Mouse (Mus musculus) thymus, postnatal 36 days (tissue): ENCODE results near the gene Atp2b1.

Experiments used
- DNase-seq, 2 experiments: peaks; one replicate each; pipeline ENCODE4 v3.0.0; 2022; ENCODE audit warnings: mixed read lengths in 2 of 2

Atp2b1 gene

DNA sequence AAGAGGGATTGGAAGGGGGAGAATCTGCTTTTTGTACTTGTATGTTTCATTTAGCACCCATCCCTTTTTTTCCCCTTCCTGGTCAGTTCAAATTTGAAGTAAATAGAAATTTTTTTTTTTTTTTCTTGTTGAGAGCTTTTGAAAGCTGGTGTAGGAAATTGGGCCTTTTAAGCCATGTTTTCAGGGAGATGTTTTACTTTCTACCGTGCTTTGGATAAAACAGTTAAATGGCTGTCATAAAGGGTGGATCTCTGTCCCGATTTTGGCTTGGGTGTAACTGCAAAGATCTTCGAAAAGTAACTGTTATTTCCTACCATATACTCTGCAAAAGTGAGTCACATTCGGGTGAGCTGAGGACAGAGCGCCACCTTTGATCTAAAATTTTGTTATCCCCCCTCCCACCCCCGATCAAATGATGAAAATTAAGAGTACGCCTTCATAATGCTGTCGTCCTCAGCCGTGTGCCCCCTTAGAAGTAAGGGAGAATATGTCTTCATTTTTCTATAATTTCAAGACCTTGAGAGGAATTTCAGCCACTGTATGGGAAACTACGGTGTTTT is 2.7 kb downstream of the Atp2b1 start:
- DNase-seq = no peak

DNA sequence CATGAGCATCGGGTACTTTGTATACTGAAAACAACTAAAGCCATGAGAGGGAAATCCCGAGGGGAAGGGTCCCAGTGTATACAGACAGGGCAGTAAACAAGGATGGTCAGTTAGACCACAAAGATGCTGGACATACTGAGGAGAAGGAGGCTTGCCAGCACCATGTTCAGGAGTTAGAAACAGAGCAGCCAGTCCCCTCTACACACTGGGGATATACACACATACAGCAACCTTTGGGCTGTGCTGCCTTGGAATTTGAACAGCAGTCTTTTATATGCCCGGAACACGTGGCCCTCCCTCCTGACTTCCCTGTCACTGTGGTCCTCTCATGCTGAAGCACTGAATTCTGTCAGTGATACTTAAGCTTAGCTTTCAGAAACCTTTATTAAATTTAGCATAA is 10.9 kb downstream of the Atp2b1 start:
- DNase-seq = no peak

DNA sequence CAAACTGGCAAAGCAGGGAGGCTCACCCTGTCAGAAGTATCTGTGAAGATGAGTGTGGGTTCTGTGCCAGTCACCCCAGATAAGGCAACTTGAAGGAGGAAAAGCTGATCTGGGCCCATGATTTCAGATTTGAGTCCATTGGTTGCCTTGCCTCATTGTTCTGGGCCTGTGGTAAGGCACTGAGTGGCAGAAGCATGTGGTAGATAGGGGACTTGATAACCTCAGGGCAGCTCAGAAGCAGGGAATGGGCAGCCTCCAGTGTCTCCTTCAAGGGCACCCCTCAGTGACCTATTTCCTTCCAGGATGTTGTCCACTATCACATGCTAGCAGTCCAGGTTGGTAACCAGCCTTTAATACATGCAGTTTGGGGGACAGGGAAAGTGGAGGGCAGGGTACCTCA is 12.8 kb downstream of the Atp2b1 start:
- no peak for DNase-seq

DNA sequence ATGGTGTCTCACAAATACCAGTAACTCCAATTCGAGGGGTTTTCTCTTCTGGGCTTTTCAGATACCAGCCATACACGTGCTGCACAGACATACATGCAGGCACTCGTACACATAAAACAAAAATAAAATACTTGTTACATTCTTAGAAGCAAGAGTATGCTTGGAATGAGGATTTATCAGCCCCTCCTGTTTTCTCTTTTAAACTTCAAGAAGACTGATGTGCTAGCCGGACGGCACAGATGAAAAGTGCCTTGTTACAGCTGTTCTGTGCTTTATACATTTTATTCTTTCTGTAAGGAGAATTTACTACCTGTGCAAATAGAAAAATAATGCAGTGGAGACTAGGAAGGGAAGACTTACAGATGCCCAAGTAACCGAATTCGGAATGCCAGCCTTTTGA is 15.2 kb downstream of the Atp2b1 start:
- DNase-seq = no peak

DNA sequence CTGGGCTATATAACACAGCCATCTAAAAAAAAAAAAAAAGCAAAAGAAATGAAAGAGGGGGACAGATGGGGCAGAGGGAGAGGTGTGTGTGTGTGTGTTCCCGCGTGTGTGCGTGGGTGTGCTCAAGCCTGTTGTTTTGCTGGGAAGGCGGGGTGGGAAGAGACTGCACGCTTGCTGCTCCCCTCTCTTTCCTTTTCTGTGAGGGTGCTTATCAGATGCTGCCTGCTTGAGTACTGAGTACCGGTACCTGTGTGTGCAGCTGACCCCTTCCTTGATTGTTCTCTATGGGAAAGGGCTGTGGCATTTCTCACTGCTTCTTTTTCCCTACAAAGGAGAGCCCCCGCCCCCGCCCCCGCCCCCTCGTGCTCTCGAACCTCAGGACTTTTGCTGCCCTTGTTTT is 15.9 kb downstream of the Atp2b1 start:
- DNase-seq = no peak

DNA sequence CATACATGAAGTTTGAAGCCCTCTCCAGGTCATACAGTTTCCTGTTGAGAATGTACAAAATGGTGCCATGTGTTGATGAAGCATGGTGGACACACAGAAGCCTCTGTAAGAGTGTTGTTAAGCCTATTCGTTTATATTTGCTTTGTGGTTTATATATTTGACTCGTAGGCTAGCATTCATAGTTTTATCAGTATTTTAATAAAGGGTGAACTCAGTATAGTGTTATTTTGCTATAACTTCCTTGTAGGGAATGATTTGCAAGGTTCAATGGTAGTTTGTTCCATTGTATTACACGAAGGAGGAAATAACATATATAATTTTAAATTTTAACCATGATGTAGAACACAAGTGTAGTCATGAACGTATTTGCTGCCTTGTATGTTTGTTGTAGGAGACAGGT is 25.9 kb downstream of the Atp2b1 start:
- no peak for DNase-seq

DNA sequence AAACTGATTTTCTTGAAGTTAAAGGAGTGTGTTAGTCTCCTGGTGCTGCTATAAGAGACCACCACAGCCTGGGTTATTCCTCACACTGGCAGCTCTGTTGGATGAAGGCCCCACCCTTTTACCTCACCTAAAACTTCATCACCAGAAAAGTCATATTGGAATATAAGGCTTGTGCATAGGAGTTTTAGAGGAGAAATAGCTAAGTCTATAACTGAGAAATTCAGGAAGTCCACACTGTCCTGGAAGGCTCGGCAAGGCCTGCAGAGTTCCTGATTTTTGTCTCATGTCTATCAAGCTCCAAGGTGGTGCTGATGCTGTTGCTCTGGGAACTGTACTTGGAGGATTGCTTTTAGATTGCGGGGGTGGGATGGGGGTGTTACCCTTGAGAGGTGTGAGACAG is 26.6 kb downstream of the Atp2b1 start:
- no peak for DNase-seq

DNA sequence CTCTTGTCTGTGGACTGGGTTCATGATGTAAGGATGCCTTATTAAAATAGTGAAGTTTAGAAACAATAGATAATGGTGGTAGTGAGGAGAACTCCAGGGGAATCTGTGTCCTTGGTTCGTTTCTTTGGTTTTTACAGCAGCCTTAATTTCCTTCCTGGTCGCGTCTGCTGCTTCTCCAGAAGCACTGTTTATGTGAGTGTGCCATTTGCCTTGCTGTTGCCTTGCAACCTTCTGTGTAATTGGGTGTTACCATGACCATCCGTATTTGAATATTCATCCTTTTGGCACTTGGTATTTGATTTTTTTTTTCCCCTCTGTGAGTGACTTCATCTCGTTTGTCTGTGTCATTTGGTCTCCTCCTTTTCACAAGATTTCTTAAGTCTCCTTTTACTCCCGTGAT is 27.8 kb downstream of the Atp2b1 start:
- no peak for DNase-seq

DNA sequence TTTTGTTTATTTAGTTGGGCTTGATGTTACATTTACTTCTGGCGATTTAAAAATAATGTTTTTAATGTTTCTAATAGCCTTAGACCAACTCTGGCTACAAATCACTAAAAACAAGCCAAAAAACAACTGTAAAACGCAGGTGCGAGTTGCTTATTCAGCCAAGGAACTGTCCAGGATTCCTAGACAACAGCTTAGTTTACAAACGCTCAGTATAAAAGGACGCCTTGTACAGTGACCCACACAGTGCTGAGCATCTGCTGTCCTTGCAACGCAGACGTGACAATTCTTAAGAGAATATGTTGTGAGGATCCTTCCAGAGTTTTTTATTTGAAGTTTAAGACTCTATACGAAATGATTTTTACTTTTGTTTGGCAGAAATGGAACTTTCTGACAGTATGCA is 28.8 kb downstream of the Atp2b1 start:
- DNase-seq = no peak

DNA sequence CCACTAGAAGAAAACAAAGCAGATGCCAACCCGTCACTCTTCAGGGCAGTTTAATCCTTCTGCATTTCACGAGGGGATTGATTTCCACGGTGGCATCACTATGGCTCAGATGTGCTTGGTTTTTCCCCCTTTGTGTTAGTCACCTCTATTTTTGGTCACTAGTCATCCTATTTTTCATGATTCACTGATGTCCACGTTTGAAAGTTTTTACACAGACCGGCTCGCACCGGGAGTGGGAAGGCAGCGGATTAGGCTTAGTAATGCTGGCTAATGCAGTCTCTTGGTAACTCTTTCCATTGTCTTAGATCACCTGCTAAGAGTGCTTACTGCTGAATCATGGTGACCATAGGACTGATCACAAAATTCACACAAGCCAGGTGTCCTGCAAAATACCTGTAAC is 29.7 kb downstream of the Atp2b1 start:
- no peak for DNase-seq

DNA sequence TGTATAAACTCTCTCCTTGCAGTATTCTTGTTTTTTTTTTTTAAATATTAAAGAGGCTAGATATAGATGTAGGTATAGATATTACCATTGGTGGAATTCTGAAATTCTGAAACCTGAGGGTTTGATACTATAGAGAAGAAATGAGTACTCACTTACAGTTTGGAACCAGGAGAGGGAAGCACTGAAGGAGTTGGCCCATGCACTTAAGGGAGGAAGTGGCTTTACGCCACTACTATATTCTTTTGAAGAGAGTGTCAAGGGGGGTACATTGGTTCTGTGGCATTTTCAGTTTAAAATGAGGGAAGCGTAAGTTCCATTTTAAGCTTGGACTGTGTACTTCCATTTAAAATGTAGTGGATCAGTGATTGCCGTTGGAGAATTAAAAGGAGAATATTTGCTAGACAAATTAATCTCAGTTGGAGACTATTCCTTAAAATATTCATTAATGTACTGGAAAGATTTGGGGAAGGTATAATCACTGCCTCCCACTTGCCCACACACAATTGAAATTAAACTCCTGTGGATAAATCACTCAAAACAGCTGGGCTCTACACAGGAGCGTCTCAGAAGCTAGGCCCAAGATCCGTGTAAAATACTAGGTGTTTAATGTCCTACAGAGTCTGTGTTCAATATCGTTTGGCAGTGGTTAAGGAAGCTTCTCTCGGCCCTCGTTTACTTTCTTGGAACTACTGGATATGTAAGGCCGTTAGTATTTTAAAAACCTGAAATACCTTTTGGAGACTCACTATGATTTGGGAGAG is 32.0 kb downstream of the Atp2b1 start:
- DNase-seq = no peak

DNA sequence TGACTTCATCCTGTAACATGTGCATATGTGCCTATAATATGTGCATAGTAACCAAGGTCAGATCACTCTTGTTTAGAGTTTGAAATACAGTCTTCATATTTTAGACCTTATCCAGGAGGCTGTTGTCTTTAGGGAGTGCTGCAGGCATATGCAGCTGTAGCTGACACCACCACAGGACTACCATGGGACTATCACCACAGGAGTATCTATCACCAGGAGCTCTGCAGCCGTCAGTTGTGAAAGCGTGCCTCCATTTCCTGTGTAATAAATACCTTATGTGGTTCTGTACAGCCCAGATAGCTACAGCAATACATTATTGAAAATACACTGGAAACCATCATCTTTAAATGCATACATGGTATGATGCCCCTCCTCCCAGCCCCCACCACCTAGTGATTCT is 33.0 kb downstream of the Atp2b1 start:
- no peak for DNase-seq

DNA sequence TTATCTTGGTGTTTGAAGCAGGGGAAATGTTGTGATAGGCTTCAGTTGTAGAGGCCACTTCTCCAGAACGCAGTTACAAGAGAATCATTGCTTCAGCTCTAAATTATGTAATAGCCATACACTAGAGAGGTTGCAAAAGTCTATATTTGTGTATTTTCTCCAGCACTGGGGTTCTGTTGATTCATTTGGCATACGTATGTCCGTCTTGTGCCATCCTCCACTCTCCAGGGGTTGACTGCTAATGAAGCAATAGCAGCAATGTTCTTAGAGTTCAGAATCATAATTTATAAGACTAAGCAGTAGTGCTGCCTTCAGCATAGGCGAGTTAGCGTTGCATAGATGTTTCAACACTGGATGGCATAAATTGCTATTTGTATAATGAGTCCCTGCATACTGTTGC is 33.9 kb downstream of the Atp2b1 start:
- no peak for DNase-seq

DNA sequence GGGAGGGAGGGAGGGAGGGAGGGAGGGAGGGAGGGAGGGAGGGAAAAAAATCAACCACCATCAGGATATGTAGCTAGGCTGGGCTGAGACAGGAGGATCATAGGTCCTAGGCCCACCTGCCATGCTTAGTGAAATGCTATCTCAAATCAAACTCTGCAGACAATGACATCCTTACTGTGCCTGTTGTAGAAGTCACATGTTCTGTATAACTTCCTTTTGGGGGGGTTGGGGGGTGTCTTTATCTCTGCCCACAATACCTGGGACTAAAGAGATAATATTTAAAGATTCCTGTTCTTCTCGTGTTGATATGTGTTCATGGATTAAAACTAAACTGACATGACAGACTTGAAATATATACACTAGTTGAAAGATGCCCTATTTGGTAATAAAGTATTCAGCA is 35.5 kb downstream of the Atp2b1 start:
- no peak for DNase-seq

DNA sequence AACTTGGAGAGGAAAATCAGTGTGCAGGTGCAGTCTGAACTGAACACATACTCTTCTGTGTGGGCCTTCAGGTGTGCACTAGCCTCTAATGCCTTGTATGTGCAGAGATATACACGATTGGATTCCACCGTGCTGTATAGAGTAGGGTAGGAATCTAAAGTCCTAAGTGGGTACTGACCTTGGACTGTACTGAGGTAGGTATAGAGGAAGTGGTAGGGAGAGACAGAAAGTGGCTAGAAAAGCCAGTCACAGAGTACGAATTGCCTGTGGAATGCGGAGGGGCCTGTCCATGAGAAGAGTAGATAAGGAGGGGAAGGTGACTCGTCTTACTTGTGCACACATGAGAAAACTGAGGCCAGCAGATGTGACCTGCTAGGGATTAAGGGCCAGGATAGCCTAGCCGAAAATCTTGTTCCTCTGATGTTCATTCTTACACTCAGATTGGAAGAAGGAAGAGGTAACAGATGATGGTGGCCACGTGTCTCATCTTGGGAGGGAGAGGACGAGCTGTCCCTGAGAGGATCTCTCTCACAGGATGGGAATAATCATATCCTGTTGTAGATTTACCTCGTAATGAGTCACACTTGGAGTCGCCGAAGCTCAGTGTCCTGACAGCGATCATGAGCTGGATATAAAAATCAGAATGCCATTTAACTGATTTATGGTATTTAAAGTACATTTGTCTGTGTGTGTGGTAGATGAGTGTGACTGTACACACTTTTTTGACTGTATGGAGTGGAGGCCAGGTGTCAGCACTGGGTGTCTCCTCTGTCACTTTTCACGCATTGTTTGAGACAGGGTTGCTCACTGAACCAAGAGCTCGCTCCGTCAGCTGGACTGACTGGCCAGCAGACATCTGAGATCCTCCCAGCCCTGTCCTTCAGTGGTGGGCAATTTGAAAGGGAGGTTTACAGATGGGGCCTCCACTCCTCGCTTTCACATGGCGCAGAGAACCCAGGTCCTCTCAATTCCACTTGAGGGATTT is 37.4 kb downstream of the Atp2b1 start:
- DNase-seq = no peak

DNA sequence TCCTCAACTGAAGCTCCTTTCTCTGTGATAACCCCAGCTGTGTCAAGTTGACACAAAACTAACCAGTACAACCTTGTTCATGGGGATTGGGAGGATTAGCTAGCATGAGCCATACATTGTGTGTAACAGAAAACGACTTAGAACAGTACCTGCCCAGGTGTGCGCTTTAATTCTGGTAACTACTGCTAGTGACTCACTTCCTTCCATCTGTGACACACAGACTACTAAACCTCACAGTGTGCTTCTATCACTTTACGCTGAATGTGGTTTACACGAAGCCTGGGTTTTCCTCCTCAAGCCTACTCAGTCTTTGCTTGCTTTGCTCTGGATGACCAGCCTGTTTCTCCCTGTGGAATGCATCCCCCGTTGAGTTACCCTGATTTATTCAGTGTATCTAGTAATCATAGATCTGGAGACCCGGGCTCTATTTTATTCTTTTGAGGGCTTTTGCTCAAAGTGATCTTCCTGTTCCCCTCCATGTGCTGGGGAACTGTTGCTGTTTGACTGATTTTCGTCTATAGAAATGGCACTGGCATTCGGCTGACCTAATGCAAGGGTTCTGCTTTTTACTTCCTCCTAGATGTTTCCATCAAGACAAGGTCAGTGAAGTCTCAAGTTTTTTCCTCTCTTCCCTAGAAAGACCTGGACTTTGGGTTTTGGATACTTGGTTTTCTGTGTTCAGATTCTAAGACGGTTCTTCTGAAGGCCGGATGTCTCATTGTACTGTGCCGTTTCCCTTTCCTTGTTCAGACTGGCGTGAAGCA is 40.2 kb downstream of the Atp2b1 start:
- DNase-seq = no peak

DNA sequence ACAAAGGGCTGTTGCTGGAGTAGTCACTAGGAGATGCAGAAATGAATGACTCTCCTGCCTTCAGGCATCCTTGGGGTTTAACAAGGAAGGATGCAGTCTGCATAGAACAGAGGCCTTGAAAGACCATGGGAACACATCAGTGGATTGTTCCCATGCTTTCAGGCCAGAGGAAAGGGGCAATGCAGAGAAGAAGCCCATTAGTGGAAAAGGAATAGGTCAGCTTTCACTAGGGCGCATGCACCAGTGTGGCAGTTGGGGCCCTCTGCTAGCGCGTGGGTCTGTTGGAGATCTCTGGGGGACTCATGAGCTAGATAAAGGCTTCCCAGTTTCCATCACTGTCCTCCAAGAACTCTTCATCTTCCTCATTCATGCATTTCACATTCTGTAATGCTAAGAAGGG is 41.9 kb downstream of the Atp2b1 start:
- no peak for DNase-seq

DNA sequence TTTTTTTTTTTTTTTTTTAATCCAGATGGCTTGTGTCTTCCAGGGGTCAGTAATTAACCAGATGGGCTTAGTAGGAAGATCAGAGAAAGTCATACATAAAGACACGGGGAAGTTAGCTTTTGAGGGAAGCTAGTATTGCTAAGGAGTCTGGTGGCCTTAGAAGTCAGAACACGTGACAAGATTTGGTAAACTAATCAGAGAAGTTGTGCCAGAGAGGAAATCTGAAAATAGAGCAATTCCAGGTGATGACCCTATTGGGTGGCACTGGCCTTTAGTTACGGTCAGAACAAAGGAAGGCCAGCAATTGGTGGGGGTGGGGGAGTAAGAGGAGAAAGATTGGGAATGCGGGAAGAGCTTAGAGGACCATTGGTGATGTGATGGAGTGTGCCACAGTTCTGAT is 44.5 kb downstream of the Atp2b1 start:
- no peak for DNase-seq

DNA sequence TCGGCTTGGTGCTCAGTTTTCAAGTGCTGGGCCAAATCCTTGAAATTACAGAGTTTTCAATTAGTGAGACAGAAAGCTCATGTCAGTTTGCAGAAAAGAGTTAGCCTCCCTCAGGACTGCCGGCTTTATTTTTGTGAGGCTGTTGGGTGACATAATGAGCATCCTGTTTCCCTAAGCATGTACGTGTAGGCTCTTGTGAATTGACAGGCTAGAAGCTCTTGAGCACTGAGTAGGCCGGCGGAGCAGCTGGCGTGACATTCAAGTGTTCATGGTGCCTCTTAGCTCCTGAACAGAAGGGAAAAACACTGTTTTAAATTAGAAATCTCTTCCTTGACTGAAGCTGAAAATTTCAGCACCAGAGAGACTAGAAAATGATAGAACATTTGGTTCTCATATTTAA is 45.2 kb downstream of the Atp2b1 start:
- no peak for DNase-seq

DNA sequence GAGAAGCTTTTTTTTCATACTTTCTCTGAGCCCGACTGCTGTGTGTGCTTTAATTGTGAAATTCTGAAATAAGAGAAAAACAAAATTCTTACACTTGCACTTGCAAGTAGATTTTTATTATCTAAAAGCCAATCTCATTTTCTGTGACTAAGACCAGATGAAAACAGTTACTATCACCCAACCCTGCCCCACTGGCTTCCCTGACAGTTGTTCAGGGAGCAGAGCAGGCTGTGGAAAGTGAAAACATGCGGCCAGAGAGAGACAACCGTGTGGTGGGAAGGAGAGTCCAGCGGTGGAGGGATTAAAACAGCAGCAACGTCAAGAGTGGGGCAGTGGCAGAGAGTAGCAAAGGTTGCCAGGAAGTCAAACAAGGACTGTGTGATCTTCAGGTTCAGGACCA is 46.7 kb downstream of the Atp2b1 start:
- no peak for DNase-seq

DNA sequence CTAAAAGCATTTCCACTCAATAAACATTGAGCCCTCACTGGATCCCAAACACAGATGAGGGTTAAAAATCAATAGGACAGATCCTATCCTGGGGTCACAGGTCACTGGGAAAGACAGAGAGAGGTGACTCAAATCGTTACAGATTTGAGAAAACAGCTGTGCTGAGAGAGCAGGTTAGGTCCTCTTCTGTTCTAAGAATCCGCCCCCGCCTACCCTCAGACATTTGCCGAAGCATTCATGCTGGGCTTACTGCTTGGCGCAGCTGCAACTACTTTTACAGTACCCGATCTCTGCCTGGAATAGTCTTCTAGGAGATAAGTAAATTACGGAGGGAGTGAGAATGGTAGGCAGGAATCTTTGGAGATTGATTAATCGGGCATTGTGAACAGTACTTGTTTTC is 47.9 kb downstream of the Atp2b1 start:
- no peak for DNase-seq

DNA sequence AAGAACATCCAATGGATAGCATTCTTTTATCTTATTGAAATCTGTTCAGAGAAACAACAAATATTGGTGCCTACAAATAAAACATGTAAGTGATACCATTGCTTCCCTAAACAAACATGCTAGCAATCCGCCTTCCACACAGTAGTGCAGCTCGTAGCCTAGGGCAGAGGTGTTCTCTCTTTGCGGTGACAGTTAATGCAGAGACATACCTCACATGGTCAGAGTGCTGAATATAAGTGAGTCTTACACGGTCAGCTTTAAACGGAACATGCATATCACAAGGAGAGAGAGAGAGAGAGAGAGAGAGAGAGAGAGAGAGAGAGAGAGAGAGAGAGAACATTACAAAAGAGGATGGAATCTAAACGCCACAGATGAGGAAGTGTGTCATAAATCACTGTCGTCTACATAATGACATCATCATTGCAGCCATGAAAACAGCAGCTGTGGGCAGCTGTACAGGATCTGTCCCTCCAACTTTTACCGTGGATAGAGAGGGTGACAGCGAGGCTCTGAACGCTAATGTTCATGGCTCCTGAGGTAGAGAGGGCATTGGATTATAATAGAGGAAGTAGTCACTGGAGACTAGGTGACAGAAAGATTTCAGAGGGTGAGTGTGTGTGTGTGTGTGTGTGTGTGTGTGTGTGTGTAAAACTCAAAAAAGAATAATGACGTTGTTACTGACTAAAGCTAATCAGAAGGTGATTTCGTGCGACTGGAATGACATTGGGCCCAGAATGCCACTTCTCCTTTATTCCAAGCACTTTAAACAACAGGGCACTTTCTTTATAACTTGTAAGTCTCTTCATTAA is 52.4 kb downstream of the Atp2b1 start:
- no peak for DNase-seq
